Mouse (Mus musculus): ENCODE measurements around the gene Sh3bgrl2.

GRCm38 (mm10) chr9:83551116-83551515, 3.0 kb downstream of the Sh3bgrl2 start:
- TF ChIP-seq CTCF (conservative IDR thresholded peaks at IDR 0.05; ENCODE audit: insufficient read depth, insufficient read length, low read depth, low read length) (no peak), POLR2A (IDR thresholded peaks at IDR 0.05; ENCODE audit: low read depth, low read length) (no peak)
